Mouse (Mus musculus): Measurements from ENCODE around the gene Cpsf4.

DNA sequence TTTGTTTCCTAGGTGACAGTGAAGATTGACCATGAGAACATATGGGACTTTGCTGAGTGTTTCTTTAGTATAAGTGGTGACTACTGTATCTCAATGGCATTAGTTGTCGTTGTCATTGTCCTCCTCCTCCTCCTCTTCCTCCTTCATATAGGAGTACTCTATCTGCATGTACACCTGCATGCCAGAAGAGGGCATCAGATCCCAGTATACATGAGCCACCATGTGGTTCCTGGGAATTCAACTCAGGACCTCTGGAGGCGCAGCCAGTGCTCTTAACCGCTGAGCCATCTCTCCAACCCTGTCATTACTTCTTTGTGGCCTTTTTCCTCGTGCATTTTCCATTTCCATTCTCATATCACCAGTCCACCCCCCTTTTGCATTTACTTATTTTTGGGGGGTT lies 47.7 kb downstream of the Cpsf4 start:
- TF ChIP-seq POLR2A (IDR thresholded peaks at IDR 0.05; ENCODE audit: insufficient read depth, low read depth, low read length) (no peak), EP300 (IDR thresholded peaks at IDR 0.05; ENCODE audit: insufficient read depth, low read depth, low read length) (no peak), CTCF (IDR thresholded peaks at IDR 0.05) (peak; percentile 68)
